Mouse (Mus musculus) cerebellum, adult 9-10 months (tissue): ENCODE results near the gene Sox6.

Experiments
- DNase-seq: peaks from one replicate; pipeline ENCODE4 v3.0.0; 2022

Sox6 gene

DNA sequence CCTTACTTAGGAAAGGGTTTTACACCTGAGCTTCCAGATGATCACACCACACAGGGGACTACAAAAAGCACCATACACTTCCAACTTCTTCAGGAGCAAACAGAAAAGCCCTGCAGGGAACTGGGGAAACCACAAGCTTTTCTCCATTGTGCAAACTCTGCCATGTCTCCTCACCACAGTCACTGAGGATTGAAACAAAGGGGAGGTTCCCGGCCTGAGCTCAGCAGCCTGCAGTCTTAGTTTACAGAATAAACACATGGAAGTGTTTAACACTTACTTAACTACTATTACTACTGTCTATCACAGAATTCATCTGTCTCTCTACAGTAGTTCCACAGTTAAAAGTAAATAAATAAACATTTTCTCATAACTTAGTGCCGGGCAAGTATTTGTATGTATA lies 498.3 kb downstream of the Sox6 start:
- no peak for DNase-seq

DNA sequence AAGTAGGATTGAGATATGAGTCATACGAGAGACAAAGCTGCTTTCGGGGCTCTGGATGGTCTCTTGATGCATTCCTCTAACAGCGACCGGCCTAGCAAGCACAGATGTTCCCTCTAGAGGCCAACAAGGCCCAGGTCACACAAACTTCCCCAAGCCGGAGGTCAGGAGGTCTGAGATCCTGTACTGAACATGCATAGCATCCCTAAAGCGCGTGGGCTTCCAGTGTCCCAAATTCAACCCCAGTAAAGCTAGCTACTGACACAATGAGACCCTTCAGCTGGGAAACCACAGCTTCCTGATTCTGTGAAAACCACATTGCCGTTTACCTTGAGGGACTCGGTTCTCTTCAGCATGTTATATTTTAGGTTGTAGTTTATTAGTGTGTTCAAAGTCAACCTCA lies 499.6 kb downstream of the Sox6 start:
- DNase-seq: no peak

DNA sequence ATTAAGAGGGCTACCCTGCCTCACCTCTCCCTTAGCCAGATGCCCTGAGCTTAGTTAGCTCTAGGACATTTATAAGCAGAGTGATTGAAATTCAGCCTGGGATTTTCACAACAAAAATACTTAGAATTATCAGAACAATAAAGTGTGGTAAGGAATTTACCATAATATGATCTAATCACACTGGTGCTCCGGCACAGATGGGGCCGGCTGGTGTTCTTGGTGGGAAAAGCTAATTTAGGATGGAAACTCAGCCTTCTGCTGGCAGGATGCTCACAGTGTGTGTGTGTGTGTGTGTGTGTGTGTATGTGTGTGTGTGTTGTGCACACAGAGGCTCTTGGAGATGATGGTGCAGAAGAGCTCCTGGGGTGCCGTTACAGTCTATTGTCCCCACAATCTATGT lies 501.0 kb downstream of the Sox6 start:
- DNase-seq: no peak

DNA sequence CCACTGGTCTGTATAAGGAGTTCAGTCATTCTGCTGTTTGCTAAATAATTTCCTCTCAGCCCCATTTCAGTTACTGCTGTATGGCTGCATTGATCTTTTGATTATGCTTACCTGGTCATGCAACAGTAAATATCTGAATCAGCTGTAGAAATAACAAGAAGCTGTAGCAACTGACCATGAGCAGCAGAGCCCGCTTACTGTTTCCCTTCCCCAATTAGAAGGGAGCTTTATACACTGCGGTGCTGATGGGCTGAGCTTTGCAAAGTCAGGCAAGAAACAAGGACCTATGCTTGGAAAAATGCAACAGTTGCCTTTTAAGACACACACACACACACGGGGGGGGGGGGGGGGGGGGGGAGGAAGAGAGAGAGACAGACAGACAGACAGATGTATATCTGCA lies 502.1 kb downstream of the Sox6 start:
- DNase-seq: no peak

DNA sequence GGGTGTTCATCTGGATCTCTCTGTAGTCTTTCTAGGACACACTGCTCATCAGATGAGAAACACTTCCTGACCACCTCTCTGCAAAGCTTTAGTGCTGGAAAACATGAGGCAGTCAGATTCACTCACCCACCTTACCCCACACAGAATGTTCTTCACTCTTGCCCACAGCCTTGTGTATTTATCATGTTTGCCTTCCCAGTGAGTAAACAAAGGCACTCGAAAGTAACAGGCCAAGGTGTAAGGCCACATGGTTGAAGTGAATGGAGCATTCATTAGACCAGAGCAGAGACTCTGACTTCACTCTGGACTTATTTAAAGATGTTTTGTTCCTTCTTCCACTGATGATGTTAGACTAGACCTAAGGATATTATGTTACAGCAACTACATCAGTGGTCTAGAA lies 506.7 kb downstream of the Sox6 start:
- DNase-seq: no peak

DNA sequence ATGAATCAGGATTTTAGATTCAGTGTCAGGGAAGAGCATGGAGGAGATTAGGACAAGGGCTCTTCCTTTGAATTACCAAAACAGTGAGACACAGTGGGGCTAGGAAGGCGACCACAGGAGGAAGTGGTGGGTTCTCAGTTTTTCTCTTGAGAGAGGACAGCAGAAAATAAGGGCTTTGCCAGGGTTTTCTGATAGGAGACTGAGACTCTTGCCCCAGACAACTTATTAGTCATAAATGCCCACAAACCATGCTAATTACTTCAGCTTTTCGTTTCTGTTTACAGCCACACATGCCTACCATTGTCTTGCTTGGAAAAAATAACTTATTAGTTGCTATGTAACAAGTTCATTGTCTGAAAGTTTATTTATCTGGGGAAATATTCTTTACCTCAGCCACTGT lies 507.4 kb downstream of the Sox6 start:
- no peak for DNase-seq

DNA sequence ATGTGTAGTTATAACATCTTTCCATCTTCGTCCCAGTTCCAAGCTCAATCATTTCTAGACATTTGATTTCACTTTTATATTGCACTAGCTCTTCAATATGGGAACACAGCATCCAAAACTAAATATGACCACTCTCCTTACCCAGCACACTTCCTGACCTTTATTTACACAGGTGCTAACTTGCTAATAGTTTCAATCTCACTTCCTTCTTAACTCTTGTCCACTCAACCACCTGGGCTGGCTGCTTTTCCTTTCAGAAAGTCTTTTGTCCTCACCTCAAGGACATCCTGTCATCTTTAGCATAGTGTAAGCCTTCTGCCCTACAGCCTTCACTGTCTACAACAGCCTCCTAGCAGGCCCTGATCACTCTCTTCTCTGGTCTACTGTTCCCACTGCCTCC lies 520.9 kb downstream of the Sox6 start:
- no peak for DNase-seq

DNA sequence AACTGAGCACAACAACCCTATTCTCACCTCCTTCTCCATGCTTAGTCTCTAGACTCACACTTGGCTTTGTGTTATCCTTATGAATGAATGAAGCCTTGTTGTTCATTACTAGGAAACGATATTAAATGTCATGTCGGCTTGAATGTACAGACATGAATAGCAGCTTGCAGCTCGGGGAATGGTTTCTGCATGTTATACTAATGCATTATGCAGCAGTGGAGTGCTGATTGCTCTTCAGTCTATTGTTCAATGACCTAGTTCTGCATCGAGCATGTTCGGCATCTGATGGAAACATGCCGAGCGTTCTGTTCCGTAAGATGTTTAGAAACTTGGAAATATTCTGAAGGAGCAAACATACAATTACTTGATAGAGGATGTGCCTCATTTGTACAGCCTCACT lies 524.9 kb downstream of the Sox6 start:
- DNase-seq: no peak

DNA sequence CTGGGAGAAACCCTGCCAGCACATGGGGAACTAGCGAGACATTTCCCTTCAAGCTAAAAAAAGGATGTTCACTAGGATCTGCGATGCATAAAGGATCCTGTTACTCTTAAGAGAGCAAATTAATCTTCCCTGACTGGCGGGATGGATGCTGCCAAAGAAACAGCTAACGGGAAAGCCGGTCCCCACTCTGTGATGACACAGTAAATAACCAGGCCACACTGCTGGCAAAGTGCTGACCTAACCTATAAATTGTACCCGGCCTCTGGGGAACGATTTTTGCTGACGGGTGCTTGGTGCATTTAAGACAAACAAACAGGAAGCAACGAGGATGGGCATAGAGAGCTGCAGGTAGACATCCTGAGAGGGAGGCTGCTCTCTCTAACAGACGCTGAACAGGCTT lies 526.8 kb downstream of the Sox6 start:
- no peak for DNase-seq

DNA sequence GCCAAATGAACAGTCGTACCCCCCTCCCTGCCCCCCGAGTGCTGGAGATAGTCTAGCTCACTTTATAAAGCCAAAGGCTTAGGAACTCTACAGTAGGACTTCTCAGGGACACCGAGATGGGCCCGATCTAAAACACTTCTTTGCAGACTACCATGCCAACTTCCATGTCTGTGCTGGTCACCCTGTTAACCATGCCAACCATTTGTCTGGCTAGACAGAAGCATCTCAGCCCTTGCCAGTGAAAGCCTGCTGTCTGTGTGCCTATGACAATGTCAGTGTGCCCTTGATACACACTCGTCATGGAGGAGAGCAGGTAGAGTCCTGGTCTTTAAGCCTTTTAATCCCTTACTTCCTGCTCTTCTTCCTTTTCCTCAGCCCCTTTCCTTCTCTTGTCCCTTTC lies 527.5 kb downstream of the Sox6 start:
- DNase-seq: no peak

DNA sequence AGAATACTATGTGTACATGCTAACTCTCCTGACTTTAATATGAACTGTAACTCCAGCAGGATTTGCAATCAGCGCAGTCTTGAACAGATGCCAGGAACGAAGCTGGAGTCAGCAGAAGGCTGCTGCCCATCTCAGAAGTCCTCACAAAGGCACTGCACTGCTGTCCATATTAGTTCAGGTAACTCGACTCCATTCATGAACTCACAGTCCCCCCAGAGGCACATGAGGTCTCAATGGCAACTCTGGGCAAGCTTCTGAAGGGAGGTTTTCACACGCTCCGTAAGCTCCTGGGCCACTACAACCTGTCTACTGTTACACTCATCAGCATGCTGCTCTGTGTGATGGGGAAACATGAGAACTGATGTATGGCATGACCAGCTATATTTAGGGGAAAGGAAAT lies 528.6 kb downstream of the Sox6 start:
- no peak for DNase-seq

DNA sequence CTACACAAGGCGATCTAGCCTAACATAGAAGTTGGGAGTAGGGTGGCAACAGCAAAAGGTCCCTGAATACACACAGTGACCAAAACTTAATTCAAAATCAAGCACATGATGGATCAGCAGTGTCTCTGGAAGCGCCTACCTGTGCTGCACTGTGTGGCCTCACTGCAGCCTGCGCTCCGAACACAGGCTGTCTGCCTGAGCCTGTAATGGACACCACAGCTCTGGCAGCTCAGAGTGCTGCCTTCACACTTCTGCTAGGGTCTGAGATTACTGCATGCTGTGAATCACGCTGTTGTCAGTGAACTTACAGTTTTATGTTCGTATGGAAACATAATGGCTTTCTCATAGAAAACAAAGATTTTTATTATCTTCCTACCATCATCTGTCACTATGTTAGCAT lies 532.2 kb downstream of the Sox6 start:
- DNase-seq: no peak

DNA sequence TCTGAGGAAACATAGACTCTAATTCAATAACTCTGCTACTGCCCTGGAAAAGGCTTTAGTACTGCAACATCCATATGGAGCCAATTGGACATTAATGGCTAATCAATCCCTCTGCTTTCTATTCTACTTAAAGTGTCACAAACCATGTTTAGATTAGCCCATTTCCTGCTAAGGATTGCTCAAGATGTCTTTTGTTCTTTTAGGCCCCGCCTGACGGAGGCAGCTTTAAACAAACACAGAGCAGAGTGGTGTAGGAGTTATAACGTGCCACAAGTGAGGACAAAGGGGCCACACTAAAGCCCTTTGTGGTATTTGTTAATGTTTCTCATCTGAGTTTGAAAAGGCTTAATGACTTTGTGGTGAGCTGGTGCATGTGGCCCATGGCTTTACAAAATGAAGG lies 537.1 kb downstream of the Sox6 start:
- no peak for DNase-seq

DNA sequence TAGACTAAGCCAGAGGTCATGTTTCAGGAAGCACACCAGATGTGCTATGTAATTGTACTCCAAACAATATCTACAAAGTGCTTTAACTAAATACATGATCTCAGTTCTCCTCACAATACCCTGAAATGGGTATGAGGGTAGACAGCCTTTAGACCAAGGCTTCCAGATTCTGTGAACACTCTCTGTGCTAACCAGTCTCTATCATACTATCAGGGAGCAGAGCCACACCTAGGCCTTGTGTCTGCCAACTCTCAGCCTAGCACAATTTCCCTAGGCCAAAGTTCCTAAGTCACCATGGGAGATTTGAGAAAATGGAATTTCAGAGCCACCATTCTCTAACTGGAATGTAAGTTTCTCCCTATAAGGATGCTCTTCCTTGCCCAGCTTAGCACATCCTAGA lies 537.8 kb downstream of the Sox6 start:
- DNase-seq: no peak

DNA sequence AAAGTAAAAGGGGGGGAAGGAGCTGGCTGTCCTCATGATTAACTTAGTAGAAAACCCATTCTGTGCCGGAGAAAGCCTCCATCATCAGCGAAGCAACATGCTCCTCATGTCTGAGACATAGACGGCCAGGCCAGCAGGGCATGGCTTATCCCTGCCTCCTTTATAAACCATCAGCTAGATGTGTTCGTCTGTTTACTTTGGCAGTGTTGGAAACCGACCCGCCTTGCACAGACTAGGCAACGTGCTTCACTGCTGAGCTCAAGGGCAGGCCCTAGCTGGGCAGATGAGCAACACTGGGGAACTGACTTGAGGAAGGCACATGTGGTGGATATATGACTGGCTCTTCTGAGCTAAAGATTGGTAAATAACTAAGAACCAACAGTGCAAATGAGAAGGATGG lies 538.4 kb downstream of the Sox6 start:
- DNase-seq: no peak

DNA sequence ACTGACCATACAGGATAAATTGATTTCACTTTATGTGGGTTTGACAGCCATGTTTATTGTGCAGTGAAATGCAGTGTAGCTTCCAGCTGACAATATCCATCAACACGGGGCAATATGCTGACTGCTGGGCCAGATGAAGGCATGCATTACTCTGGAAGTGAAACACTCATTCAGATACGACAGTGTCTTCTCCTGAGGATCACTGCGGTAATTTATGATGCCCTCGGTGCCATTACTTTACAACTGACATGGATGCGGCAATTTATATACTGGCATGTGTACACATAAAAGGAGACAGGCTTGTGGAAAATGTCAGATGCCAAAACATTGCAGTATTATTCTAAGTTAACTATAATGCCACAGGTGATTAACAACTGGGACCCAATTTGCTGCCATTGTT lies 546.9 kb downstream of the Sox6 start:
- DNase-seq: no peak

DNA sequence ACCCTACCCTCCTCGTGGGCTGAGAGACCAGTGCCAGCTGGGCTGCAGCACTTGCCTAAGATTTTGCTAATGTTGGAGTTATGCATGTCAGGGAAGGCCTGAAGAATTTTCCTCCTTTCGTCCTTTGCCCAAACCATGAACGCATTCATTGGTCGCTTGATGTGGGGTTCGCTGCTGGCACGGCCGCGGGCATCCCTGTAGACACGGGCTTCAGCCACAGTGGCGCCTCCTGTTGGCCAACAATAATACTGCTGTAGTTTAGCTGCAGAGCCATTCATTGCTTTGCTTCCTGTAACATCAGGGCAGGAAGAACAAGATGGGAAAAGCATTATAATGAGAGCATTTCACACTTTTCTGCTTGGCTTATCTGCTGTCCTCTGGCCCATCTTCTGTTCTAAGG lies 549.0 kb downstream of the Sox6 start:
- DNase-seq: no peak

DNA sequence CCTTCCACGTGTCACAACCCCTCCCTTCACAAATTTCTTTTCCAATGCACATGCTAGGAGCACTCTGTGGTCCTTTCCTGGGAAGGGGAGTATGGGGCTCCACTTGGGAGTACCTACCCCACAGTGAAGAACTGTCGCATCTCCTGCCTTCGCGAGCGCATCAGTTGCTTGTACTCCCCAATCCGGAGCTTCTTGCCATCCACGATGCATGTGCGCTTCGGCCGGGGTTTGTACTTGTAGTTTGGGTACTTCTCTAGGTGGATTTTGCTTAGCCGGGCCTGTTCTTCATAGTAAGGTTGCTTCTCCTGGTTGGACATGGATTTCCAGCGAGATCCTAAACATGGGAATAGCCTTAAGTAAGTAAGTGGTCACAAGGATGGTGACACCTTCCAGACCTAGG lies 552.2 kb downstream of the Sox6 start:
- DNase-seq: no peak

DNA sequence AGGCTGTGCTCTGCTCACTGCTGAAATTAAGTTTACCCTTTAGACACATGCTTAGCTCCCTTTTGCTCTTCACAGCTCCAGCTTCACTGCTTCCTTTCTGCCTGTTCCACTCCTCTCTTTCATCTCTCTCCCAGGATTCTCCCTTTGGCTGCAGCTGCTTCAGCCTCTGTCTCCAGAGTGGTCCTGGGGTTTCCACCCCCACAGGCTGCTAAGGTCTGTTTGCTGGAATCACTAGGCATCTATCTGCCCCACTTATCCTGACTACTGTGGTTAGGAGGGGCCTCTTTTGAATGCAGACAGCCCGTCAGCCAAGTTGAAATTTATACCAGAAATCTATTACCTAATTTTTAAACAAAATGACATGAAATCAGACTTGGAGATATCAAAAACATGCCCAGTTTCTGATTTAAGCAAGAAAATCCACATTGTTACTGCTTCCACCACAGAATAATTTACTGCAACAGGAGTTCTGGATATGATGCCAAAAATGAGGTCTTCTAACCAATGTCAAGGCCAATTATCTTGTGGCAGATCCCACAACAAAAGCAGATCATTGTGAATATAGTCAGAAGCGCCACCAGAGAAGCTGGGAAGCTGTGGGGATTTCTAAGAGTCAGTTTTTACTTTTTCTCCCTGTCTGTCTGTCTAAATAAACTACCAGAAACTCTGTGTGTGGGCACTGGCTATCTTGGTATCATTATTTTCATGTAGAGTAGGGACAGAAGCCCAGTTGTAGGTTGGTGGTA lies 552.8 kb downstream of the Sox6 start:
- no peak for DNase-seq

DNA sequence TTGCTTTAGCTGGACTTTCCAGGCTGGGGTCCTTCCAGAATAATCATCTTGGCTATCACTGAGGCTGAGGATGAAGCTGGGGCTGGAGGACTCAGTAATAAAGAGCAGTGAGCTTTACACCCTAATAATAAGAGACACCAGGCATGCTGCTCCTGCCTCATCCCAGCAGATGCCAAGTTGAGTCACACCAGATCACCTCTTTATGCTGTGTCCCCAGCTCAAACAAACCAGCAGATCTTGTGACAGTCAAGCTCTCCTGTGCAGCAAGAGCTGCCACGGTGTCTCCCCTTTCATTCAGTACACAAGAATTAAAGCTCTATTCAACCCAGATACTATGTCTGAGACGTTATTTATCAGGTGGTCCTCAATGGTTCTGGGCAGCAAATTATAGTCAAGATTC lies 560.8 kb downstream of the Sox6 start:
- no peak for DNase-seq

DNA sequence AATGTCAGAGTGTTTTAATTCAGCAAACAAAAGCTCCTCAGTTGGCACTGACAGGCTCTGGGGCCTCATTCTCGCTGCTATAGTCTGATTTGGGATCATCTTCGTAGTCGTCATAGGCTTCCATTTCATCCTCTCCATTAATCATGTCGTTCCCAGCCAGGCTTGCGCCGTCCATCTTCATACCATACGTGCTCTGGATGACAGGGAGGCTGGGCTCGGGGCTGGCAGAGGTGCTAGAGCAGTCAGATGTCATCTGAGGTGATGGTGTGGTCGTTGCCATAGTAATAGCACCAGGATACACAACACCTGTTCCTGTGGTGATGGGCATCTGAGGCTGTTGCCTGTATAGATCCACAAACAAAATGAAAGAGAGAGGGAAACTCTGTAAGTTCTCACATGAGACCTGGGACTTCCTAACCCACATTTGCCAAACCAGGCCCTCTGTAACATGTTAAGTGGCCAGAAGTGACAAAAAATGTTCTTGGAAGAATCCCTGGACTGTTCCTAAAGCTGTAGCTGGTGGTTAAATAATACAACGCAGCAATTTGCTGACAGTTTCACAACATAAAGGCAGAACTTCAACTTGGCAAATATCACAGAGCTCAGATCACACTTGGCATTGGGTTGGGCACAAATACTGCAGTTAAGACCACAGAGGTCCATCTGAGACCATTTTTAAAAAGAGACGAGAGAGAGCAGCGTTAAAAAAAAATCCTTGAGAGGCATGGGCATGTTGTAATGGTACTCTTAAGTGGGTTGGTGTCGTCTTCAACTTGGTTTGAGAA lies 561.5 kb downstream of the Sox6 start:
- DNase-seq: no peak

DNA sequence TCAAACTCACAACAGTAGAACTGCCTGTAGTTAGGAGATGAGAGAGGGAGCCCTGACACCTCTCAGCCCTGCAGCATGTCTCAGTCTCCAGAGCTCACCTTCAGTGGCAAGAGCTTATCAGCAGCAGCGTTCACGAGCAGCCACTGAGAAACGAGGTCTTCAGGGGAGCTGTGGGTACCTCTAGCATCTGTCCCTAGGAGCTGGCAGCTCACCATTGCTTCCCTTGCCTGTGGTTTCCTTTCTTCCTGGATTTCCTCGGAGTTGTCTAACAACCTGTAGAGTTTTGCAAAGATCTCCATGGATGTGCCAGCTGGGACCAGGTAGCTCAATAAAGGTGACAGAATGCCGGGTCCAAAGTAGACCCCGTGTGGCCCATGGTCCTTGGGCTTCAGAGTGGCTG lies 563.4 kb downstream of the Sox6 start:
- no peak for DNase-seq

DNA sequence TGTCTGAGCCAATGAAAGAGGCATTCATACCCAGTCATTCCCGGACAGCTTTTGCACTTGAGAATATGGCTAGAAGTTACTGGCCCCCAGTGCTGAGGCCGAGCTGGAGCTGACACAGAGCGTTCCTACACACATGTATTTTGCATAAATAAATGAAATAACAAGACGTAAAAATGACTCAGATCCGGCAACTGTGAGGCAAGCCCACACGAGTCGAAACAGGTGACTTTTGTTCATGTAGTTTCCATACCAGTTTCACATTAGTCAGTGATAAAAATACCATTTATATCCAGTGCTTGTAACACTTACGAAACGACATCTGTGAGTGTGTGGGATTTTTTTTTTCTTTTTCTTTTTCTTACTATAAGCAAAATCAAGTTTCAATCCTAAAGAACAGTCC lies 564.5 kb downstream of the Sox6 start:
- no peak for DNase-seq

DNA sequence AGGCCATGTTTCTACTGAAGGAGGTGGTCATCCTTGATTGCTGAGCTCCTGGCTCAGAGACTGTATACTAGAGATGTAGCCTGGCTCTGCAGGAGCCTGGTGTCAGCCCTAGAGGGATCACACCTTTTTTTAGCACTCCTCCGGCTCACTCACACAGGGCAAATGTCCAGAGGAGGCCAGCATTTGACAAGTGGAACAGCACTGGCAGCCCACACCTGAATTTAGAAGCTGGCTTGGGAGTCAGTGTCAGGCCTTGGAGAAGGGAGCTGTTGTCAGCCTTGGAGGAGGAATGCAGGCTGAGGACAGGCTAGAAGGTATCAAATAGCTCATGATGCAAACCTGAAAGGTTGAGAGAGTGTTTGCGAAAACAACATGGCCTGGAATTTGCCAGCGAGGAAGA lies 565.7 kb downstream of the Sox6 start:
- DNase-seq: no peak

DNA sequence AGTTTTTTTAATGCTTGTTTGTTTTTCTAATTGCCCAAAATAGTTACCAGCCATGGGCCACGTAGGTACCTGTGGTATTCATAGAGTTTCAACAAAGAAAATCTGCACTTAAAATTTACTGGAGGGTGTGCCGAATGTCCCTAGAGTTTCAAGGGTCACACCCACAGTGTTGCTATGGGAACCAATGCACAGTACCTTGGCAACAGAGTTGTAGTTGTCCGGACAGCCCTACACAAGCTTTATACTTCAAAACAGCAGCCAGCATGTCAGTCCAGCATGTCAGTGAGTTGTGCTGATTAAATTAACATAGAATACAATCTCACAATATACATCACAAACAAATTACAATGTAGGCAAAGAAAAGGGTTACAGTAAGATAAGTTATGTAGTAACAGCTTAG lies 567.1 kb downstream of the Sox6 start:
- no peak for DNase-seq
